Mouse (Mus musculus) hindbrain, embryonic 11.5 days (tissue): ENCODE results near the gene Afm. TPM values are rescaled to one million over a fixed set of nuclear protein-coding genes. Genes with fewer than 3 reads are reported as not detected.

Source experiments
- ATAC-seq: fragments of 200-750 bp; cut with Nextera tagmentation; 2 replicates; pipeline ENCODE4 v1.8.0; 2017; ENCODE audit warnings: mild to moderate bottlenecking, moderate TSS enrichment, moderate library complexity; ENCODE audit not compliant: low FRiP score
- DNase-seq: peaks from one replicate; pipeline ENCODE4 v3.0.0-alpha.2; 2015; ENCODE audit warnings: low spot score
- H3K27ac ChIP-seq: fragments of 300-500 bp; sonication (generic); 2 replicates; pipeline ENCODE4 v1.5.1; 2014; ENCODE audit warnings: mild to moderate bottlenecking, low read depth, low read length
- H3K27me3 ChIP-seq: fragments of 300-500 bp; sonication (generic); 2 replicates; pipeline ENCODE4 v1.6.1; 2014; ENCODE audit warnings: mild to moderate bottlenecking, low read length, moderate library complexity, mixed read lengths; ENCODE audit not compliant: control insufficient read depth, insufficient read depth
- H3K36me3 ChIP-seq: fragments of 300-500 bp; sonication (generic); 2 replicates; pipeline ENCODE4 v1.6.1; 2014; ENCODE audit warnings: mild to moderate bottlenecking, low read length, moderate library complexity, mixed read lengths; ENCODE audit not compliant: control insufficient read depth, insufficient read depth
- H3K4me1 ChIP-seq: fragments of 300-500 bp; sonication (generic); replicated peaks from 2 replicates; pipeline ENCODE4 v1.6.1; 2014; ENCODE audit warnings: low read length, mixed read lengths; ENCODE audit not compliant: control insufficient read depth, insufficient read depth
- H3K4me2 ChIP-seq: fragments of 300-500 bp; sonication (generic); replicated peaks from 2 replicates; pipeline ENCODE4 v1.6.1; 2014; ENCODE audit warnings: mild to moderate bottlenecking, low read depth, low read length
- H3K4me3 ChIP-seq: fragments of 300-500 bp; sonication (generic); 2 replicates; pipeline ENCODE4 v1.5.1; 2014; ENCODE audit warnings: low read depth, low read length
- H3K9ac ChIP-seq: fragments of 300-500 bp; sonication (generic); 2 replicates; pipeline ENCODE4 v1.6.1; 2014; ENCODE audit warnings: low read depth, low read length
- H3K9me3 ChIP-seq: fragments of 300-500 bp; sonication (generic); 2 replicates; pipeline ENCODE4 v1.6.1; 2016; ENCODE audit warnings: low read length; ENCODE audit not compliant: control insufficient read depth
- WGBS: fragments of 180-500 bp; shearing (Covaris S2); extraction: QIAGEN DNeasy Blood & Tissue Kit; methylation state at CpG from one replicate; pipeline ENCODE4 v1.1.7; 2014; 5-methylcytosine and 5-hydroxymethylcytosine counted together
- polyA plus RNA-seq: library from polyadenylated mRNA; unstranded; fragments of >200 nt; fragmentation: Nextera tagmentation; extraction: Ambion mirVana; gene quantifications from 2 replicates; pipeline ENCODE4 v1.2.1, GENCODE M21; 2014

Afm gene
- polyA plus RNA-seq, 1 experiment from 2014 or later: not detected

DNA sequence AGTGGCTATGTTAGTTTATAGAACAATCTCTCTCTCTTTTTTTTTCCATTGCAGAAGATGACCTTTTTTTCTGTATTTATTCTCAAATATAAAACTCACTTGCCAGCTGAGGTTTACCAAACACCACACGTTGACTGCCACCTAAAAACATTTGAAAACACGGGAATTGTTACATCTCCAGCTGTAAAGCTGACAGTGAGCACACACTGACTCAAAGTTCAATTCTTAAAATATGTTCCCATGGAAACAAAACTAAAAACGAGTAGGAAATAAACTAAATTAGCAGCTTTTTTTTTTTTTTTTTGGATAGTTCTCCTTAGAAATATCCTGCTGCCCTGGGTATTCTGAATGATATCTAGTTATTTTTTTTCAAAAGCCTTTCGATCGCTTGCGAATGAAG is 46.5 kb downstream of the Afm start:
- H3K9me3 ChIP-seq: no peaks in the 10 kb centered on the region
- no peak overlapping the region for H3K9ac ChIP-seq
- WGBS: 88% methylated on average over 6 of the region's 6 CpGs
- H3K27me3 ChIP-seq: no peaks in the 10 kb centered on the region
- no peak overlapping the region for H3K4me2 ChIP-seq
- ATAC-seq (no peak), DNase-seq (no peak)
- no peak overlapping the region for H3K4me3 ChIP-seq
- H3K4me1 ChIP-seq: no peaks in the 10 kb centered on the region
- H3K36me3 ChIP-seq: no peaks in the 10 kb centered on the region
- H3K27ac ChIP-seq: no peak overlapping the region

DNA sequence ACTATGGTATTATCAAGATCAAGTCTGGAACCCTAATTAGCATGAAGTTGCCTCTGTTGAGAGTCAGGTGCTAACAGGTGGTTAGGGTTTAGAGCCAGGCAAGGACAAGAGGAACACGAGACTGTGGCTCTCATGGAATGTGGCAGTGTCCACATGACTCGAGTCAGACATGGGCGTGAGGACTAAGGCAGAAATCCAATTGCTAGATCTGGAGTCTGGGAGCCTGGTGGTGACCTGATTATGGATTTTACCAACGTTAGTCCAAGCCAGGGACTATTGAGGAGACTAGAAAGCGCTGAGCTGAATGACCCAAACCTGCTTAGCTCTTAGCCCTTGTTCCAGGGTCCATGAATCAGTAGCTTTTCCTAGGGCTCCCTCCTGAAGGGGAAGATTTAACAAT is 49.1 kb downstream of the Afm start:
- H3K9me3 ChIP-seq: no peaks in the 10 kb centered on the region
- ATAC-seq: no peak
- H3K36me3 ChIP-seq: no peaks in the 10 kb centered on the region
- 81% methylated on average over 5 of the region's 5 CpGs for WGBS
- H3K27me3 ChIP-seq: no peaks in the 10 kb centered on the region
- H3K4me3 ChIP-seq: no peak overlapping the region
- no peak overlapping the region for H3K9ac ChIP-seq
- H3K4me2 ChIP-seq: no peak overlapping the region
- no peak overlapping the region for H3K27ac ChIP-seq
- DNase-seq: no peak
- no peaks in the 10 kb centered on the region for H3K4me1 ChIP-seq

DNA sequence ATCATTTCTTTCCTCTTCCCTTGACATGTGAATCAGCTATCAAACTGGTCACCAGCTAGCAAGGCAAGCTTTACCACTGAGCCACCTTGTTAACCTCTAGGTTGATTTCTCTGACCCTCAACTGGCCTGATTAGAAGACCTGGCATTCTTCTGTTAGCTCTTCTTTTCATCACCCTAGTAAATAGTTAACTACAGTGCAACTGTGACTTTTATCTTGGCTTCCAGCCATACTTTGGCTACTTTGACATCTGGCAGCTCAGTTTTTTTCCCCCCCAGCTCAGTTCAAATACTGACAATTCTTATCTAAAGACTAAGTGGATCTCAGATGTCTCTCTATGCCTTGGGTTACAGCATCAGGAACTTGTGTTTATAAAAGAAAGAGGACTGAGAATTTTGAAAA is 49.6 kb downstream of the Afm start:
- H3K9ac ChIP-seq: no peak overlapping the region
- no peaks in the 10 kb centered on the region for H3K9me3 ChIP-seq
- no peak for ATAC-seq

DNA sequence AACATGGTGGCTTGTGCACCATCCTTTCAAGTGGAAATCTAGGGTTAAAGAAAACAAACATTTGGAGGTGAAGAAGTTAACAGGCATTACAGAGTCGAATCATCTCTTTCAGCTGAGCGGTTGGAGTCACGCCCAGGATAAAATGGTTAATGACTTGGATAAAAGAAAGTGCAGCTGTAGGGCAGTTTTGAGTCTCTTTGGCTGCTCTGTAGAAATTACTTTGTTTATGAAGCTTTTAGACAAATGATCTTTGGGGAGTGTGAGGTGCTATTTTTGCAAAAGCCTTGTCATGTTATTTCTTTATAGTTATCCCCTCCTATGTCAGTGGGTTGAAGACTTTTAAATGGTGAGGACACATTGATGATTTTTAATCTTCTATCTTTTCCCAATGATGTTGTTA is 52.5 kb downstream of the Afm start:
- Histone ChIP-seq H3K4me3 (no peak overlapping the region), H3K4me2 (no peak overlapping the region), H3K9ac (no peak overlapping the region), H3K9me3 (no peaks in the 10 kb centered on the region), H3K36me3 (no peaks in the 10 kb centered on the region), H3K27ac (no peak overlapping the region), H3K4me1 (no peaks in the 10 kb centered on the region), H3K27me3 (no peaks in the 10 kb centered on the region)
- WGBS: 26% methylated on average over 3 of the region's 3 CpGs
- DNase-seq (no peak), ATAC-seq (no peak)

More for the DNA sequence above, 49.6 kb downstream of the Afm start:
- DNase-seq: no peak
- Histone ChIP-seq H3K4me1 (no peaks in the 10 kb centered on the region), H3K4me2 (no peak overlapping the region), H3K27ac (no peak overlapping the region), H3K36me3 (no peaks in the 10 kb centered on the region), H3K27me3 (no peaks in the 10 kb centered on the region), H3K4me3 (no peak overlapping the region)

DNA sequence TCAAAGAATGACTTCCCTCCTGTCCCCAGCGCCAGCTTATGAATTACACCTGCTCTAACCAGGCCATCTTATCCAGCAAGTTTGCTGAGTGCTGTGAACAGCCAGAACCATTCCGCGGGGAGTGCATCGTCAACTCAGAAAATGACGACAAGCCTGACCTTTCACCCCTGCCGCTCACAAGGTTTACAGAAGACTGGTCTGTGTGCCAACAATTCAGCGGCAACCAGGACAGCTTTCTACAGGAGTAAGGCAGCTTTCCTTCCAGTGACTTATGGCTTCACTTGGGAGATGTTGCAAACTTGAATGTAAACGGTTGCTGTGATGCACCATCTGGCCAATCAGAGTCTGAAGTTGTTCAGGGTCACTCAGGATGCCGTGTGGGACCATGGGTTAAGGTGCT is 59.0 kb downstream of the Afm start:
- H3K9ac ChIP-seq: no peak overlapping the region
- DNase-seq (no peak), ATAC-seq (no peak)
- no peaks in the 10 kb centered on the region for H3K36me3 ChIP-seq
- H3K9me3 ChIP-seq: no peaks in the 10 kb centered on the region
- H3K27me3 ChIP-seq: no peaks in the 10 kb centered on the region
- no peak overlapping the region for H3K4me3 ChIP-seq
- no peak overlapping the region for H3K4me2 ChIP-seq
- WGBS: 86% methylated on average over 9 of the region's 9 CpGs
- no peaks in the 10 kb centered on the region for H3K4me1 ChIP-seq
- no peak overlapping the region for H3K27ac ChIP-seq

DNA sequence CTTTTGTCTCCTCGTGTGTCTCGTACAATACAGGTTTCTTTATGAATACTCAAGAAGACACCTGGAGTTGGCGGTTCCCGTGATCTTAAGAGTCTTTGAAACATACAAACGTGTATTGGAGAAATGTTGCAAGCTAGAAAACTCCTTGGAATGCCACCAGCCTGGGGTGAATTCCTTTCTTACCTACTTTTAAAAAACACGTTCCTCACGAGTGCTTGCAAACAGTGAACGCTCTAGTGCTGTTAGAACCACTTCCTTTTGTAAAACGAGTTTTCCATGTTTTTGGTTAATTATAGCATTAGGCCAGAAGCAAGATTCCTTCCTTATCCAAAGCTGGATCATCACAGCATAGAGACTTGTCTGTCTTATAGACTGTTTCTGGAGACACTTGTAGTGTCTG is 60.8 kb downstream of the Afm start:
- WGBS: 85% methylated on average over 9 of the region's 9 CpGs

DNA sequence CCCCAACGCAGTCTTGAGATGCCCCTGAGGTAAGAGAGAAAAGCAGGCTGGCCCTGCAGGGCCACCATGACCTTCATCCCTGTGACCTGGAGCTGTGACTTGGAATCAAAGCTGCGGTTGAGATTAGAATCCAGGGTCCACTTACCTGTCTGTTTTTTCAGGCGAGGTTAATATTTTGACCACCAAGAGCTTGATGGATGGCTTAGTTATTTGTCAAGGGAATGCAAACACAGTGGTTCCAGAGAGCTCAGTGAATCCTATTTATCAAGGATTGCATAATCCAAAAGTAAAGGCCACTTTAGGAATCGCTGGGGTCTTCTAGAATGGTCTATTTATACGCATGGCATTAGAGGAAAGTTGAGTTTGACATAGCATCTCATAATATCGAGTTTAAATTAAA is 63.4 kb downstream of the Afm start:
- Histone ChIP-seq H3K4me2 (no peak overlapping the region), H3K9me3 (no peaks in the 10 kb centered on the region), H3K36me3 (no peaks in the 10 kb centered on the region), H3K4me1 (no peaks in the 10 kb centered on the region), H3K27me3 (no peaks in the 10 kb centered on the region), H3K4me3 (no peak overlapping the region), H3K27ac (no peak overlapping the region), H3K9ac (no peak overlapping the region)
- no peak for ATAC-seq
- no peak for DNase-seq
- 92% methylated on average over 6 of the region's 6 CpGs for WGBS

More for the DNA sequence above, 60.8 kb downstream of the Afm start:
- no peaks in the 10 kb centered on the region for H3K4me1 ChIP-seq
- no peak overlapping the region for H3K9ac ChIP-seq
- DNase-seq (no peak), ATAC-seq (no peak)
- H3K36me3 ChIP-seq: no peaks in the 10 kb centered on the region
- no peaks in the 10 kb centered on the region for H3K27me3 ChIP-seq
- H3K4me2 ChIP-seq: no peak overlapping the region
- H3K27ac ChIP-seq: no peak overlapping the region
- no peaks in the 10 kb centered on the region for H3K9me3 ChIP-seq
- H3K4me3 ChIP-seq: no peak overlapping the region

DNA sequence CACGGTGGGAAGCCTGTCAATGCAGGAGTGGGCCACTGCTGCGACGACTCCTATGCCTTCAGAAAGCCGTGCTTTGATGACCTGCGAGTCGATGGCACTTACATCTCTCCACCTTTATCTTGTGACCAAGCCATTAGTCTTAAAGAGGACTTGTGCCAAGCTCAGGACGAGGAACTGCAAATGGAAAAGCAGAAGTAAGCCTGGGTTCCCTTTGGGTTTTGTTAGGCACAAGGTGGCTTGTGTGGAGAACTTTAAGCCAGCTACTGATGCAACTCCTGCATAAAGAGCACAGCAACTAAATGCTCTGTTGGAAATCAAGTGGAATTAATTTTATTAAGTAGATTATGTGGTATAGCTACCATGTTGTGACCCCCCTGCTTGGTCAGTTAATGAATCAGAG is 66.1 kb downstream of the Afm start:
- no peaks in the 10 kb centered on the region for H3K4me1 ChIP-seq
- H3K4me3 ChIP-seq: no peak overlapping the region
- no peaks in the 10 kb centered on the region for H3K27me3 ChIP-seq
- H3K4me2 ChIP-seq: no peak overlapping the region
- no peaks in the 10 kb centered on the region for H3K9me3 ChIP-seq
- H3K9ac ChIP-seq: no peak overlapping the region
- WGBS: 84% methylated on average over 7 of the region's 7 CpGs
- ATAC-seq (no peak), DNase-seq (no peak)
- no peaks in the 10 kb centered on the region for H3K36me3 ChIP-seq
- H3K27ac ChIP-seq: no peak overlapping the region

DNA sequence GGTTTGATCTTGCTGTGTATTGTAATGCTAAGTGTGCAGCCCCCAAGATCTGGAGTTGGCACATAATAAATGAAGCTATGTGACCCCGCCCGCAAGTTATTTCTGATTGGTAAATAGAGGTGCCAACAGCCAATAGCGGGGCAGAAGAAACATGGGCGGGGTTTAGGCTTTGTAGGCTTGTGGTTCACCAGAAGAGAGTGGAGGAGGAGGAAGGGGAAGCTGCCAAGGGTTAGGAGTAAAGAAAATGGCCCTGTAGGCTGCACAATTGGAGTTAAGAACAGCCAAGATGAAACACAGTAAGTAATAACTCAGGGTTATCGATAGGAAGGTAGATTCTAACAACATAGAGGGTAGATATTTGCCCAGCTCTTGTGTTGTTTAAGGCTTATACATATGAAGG is 67.8 kb downstream of the Afm start:
- Histone ChIP-seq H3K27ac (no peak overlapping the region), H3K4me3 (no peak overlapping the region), H3K9ac (no peak overlapping the region), H3K4me1 (no peaks in the 10 kb centered on the region), H3K36me3 (no peaks in the 10 kb centered on the region), H3K27me3 (no peaks in the 10 kb centered on the region), H3K4me2 (no peak overlapping the region), H3K9me3 (no peaks in the 10 kb centered on the region)
- no peak for ATAC-seq
- peak; percentile 11 for DNase-seq
- 75% methylated on average over 5 of the region's 5 CpGs for WGBS
